Comparison of ENCODE assay signal across 15 mouse cellular contexts in the genomic region with DNA sequence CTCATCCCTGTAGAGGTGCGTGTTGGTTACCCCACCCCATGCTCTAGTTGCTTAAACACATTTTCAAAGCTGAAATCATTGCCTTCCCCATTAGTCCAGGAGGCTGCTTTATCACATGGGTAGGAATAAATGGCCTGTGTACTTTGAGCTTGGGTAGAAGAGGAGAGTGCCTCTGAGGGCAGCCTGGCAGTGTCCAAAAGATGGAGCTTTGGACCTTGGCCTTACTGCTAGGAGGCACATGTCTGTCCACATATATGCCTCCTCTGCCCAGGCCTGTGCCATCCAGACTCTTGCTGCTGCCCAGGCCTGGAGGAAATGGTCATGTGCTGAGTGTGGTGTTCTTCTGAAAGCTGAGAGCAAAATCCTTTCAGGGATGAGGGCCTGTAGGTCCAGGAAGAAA. TPM values are rescaled to one million over a fixed set of nuclear protein-coding genes. Genes with fewer than 3 reads are reported as not detected.
DNase-seq lines count a peak whose midpoint lies in the region; ATAC-seq lines count a peak whose summit lies in the region.
"Had no signal": no experiment of that assay in that cellular context is flagged by ENCODE, and none has a peak within 500 bp of the region (broad histone marks: within the 10 kb centered on the region; RNA-seq: fewer than 3 reads in every experiment).

No protein-coding gene starts in this region.

- H3K36me3 ChIP-seq in heart, embryonic 11.5 days (ENCODE audit: control insufficient read depth, insufficient read depth, low read length): peaks cover 19% of the 10 kb centered on the region
- H3K36me3 ChIP-seq in liver, embryonic 16.5 days (ENCODE audit: control insufficient read depth, insufficient read depth): peaks cover 4% of the 10 kb centered on the region
- H3K36me3 ChIP-seq: hindbrain, embryonic 15.5 days had no signal

- no peaks in the 10 kb centered on the region for H3K27me3 ChIP-seq in heart, embryonic 11.5 days (ENCODE audit: control insufficient read depth, insufficient read depth, low read length)
- H3K27me3 ChIP-seq in liver, embryonic 16.5 days (ENCODE audit: control insufficient read depth, insufficient read depth, low read depth, low read length): no peaks in the 10 kb centered on the region
- H3K27me3 ChIP-seq: hindbrain, embryonic 15.5 days had no signal

- H3K9ac ChIP-seq in heart, embryonic 11.5 days (ENCODE audit: low read depth, low read length): no peak overlapping the region
- no peak overlapping the region for H3K9ac ChIP-seq in liver, embryonic 16.5 days (ENCODE audit: low read depth, low read length)
- H3K9ac ChIP-seq: hindbrain, embryonic 15.5 days had no signal

- H3K9me3 ChIP-seq in heart, embryonic 11.5 days (replicated peaks; ENCODE audit: control insufficient read depth, low read length): no peaks in the 10 kb centered on the region
- no peaks in the 10 kb centered on the region for H3K9me3 ChIP-seq in liver, embryonic 16.5 days (replicated peaks; ENCODE audit: control insufficient read depth, low read length)
- H3K9me3 ChIP-seq: forebrain, embryonic 10.5 days; hindbrain, embryonic 15.5 days had no signal

- ATAC-seq in heart, embryonic 11.5 days (replicated peaks; ENCODE audit: insufficient number of reproducible peaks, low FRiP score, low TSS enrichment): no peak
- ATAC-seq in erythroid progenitor cell, adult 5-6 weeks (replicated peaks; ENCODE audit: low FRiP score, poor library complexity, severe bottlenecking): 0 out of 2 replicates have a peak, but pooled peaks have one; percentile 1
- ATAC-seq in liver, embryonic 16.5 days (ENCODE audit: low read depth): no peak

- WGBS in heart, embryonic 11.5 days (ENCODE audit: insufficient replicate concordance): 92% methylated on average over 1 of the region's 1 CpGs
- WGBS in liver, embryonic 16.5 days (ENCODE audit: insufficient replicate concordance): 86% methylated on average over 1 of the region's 1 CpGs

- H3K27ac ChIP-seq in heart, embryonic 11.5 days (ENCODE audit: low read depth, low read length): peak overlapping the region; percentile 75
- H3K27ac ChIP-seq in liver, embryonic 16.5 days (ENCODE audit: low read length): peak overlapping the region; percentile 34; the same call in 1 of the 2 replicates
- H3K27ac ChIP-seq: forebrain, embryonic 10.5 days; hindbrain, embryonic 15.5 days had no signal

- no peak overlapping the region for H3K4me3 ChIP-seq in heart, embryonic 11.5 days (ENCODE audit: low read depth, low read length)
- H3K4me3 ChIP-seq in liver, embryonic 16.5 days (ENCODE audit: low read depth, low read length): no peak overlapping the region
- H3K4me3 ChIP-seq: forebrain, embryonic 10.5 days; hindbrain, embryonic 15.5 days had no signal

- no peak overlapping the region for H3K4me2 ChIP-seq in heart, embryonic 11.5 days
- no peak overlapping the region for H3K4me2 ChIP-seq in liver, embryonic 16.5 days (ENCODE audit: low read depth, low read length)
- H3K4me2 ChIP-seq: hindbrain, embryonic 15.5 days had no signal

- DNase-seq in heart, postnatal 4 days: no peak
- peak; percentile 61 for DNase-seq in kidney, postnatal 14 days
- no peak for DNase-seq in adrenal gland, adult 8-10 months
- no peak for DNase-seq in adrenal gland, adult 2 months
- DNase-seq: cerebellum, adult 9-10 months; heart, adult 18-20 months; lung, adult 18-20 months; lung, postnatal 36 days had no signal

- peaks cover 13% of the 10 kb centered on the region; the same call in 1 of the 2 replicates for H3K4me1 ChIP-seq in heart, embryonic 11.5 days (ENCODE audit: control insufficient read depth, insufficient read depth, low read length)
- peaks cover 22% of the 10 kb centered on the region for H3K4me1 ChIP-seq in liver, embryonic 16.5 days (ENCODE audit: control insufficient read depth, low read depth, low read length)
- H3K4me1 ChIP-seq: hindbrain, embryonic 15.5 days had no signal

RNA-seq across cellular contexts. Expression of a gene that starts 16.2 kb away (rescaled TPM):
- polyA plus RNA-seq in heart, embryonic 11.5 days (2014; fragmentation: Nextera tagmentation; extraction: Ambion mirVana): 28.0 and 31.7 TPM in 2 replicates
- total RNA-seq in heart, postnatal 4 days (2021): 10 to 100 TPM; 24.7 to 27.0 TPM
- total RNA-seq in erythroid progenitor cell, adult 5-6 weeks (2015; ENCODE audit: low replicate concordance): 22.2 and 28.8 TPM in 2 replicates
- total RNA-seq in erythroid progenitor cell, adult 5-6 weeks (2017; ENCODE audit: low replicate concordance): 21.5 and 23.2 TPM in 2 replicates
- polyA plus RNA-seq in liver, embryonic 16.5 days (2015; fragmentation: Nextera tagmentation; extraction: Ambion mirVana): 2.3 and 2.9 TPM in 2 replicates
- 10 to 100 TPM; 29.5 to 52.6 (median 34.7) TPM for total RNA-seq in adrenal gland, adult 8-10 months (2022)
- 10 to 100 TPM; 21.5 to 48.5 TPM for total RNA-seq in adrenal gland, adult 2 months (2021)
- polyA plus RNA-seq in adrenal gland, adult 2 months (2012; rRNA removed): 72.1 and 103 TPM in 2 replicates

RNA-seq across cellular contexts. Expression of a gene that starts 33.0 kb away (rescaled TPM):
- polyA plus RNA-seq in heart, embryonic 11.5 days (2014; fragmentation: Nextera tagmentation; extraction: Ambion mirVana): 0.70 and 1.2 TPM in 2 replicates
- total RNA-seq in heart, postnatal 4 days (2021): under 1 TPM in 1 of 2 experiments, not detected in 1; 0.23 TPM
- 3.6 and 4.6 TPM in 2 replicates for total RNA-seq in erythroid progenitor cell, adult 5-6 weeks (2015; ENCODE audit: low replicate concordance)
- total RNA-seq in erythroid progenitor cell, adult 5-6 weeks (2017; ENCODE audit: low replicate concordance): 0.90 and 1.7 TPM in 2 replicates
- polyA plus RNA-seq in liver, embryonic 16.5 days (2015; fragmentation: Nextera tagmentation; extraction: Ambion mirVana): 20.7 and 23.7 TPM in 2 replicates
- total RNA-seq in adrenal gland, adult 8-10 months (2022): under 1 TPM; 0.14 to 0.46 (median 0.19) TPM
- under 1 TPM; 0.21 to 0.81 TPM for total RNA-seq in adrenal gland, adult 2 months (2021)
- 0.21 and 0.85 TPM in 2 replicates for polyA plus RNA-seq in adrenal gland, adult 2 months (2012; rRNA removed)
- total RNA-seq: gastrocnemius, adult 8-10 months; heart, adult 18-20 months had no signal
- polyA plus RNA-seq: large intestine, adult 2 months had no signal

RNA-seq across cellular contexts. Expression of a gene that starts 38.9 kb away (rescaled TPM):
- 5.6 and 6.3 TPM in 2 replicates for polyA plus RNA-seq in heart, embryonic 11.5 days (2014; fragmentation: Nextera tagmentation; extraction: Ambion mirVana)
- 10 to 100 TPM; 11.8 to 16.2 TPM for total RNA-seq in heart, postnatal 4 days (2021)
- total RNA-seq in erythroid progenitor cell, adult 5-6 weeks (2015; ENCODE audit: low replicate concordance): 4.2 TPM in 1 of 2 replicates, not detected in the other
- total RNA-seq in erythroid progenitor cell, adult 5-6 weeks (2017; ENCODE audit: low replicate concordance): 4.9 and 5.5 TPM in 2 replicates
- 3.1 and 3.4 TPM in 2 replicates for polyA plus RNA-seq in liver, embryonic 16.5 days (2015; fragmentation: Nextera tagmentation; extraction: Ambion mirVana)
- total RNA-seq in adrenal gland, adult 8-10 months (2022): 10 to 100 TPM; 15.3 to 39.9 (median 31.0) TPM
- total RNA-seq in adrenal gland, adult 2 months (2021): 10 to 100 TPM; 13.6 to 20.7 TPM
- polyA plus RNA-seq in adrenal gland, adult 2 months (2012; rRNA removed): 20.8 and 22.0 TPM in 2 replicates

RNA-seq across cellular contexts. Expression of a gene that starts 48.3 kb away (rescaled TPM):
- polyA plus RNA-seq in heart, embryonic 11.5 days (2014; fragmentation: Nextera tagmentation; extraction: Ambion mirVana): 14.4 and 15.2 TPM in 2 replicates
- 10 to 100 TPM; 12.9 to 15.3 TPM for total RNA-seq in heart, postnatal 4 days (2021)
- 2.5 and 5.8 TPM in 2 replicates for total RNA-seq in erythroid progenitor cell, adult 5-6 weeks (2015; ENCODE audit: low replicate concordance)
- 2.2 TPM in 1 of 2 replicates, not detected in the other for total RNA-seq in erythroid progenitor cell, adult 5-6 weeks (2017; ENCODE audit: low replicate concordance)
- 5.0 and 5.8 TPM in 2 replicates for polyA plus RNA-seq in liver, embryonic 16.5 days (2015; fragmentation: Nextera tagmentation; extraction: Ambion mirVana)
- 10 to 100 TPM; 17.5 to 31.1 (median 22.6) TPM for total RNA-seq in adrenal gland, adult 8-10 months (2022)
- 10 to 100 TPM; 15.5 to 16.3 TPM for total RNA-seq in adrenal gland, adult 2 months (2021)
- polyA plus RNA-seq in adrenal gland, adult 2 months (2012; rRNA removed): 41.7 and 42.6 TPM in 2 replicates
